Comparison of ENCODE assay signal across 9 mouse cellular contexts in genomic region chr13:40649096-40650035, GRCm38 (mm10).
A peak's percentile ranks its signal among the peaks of the same experiment; 100 is the strongest.
DNase-seq lines count a peak whose midpoint lies in the region; ATAC-seq lines count a peak whose summit lies in the region.
"Had no signal": no experiment of that assay in that cellular context is flagged by ENCODE, and none has a peak within 500 bp of the region (broad histone marks: within the 10 kb centered on the region; RNA-seq: fewer than 3 reads in every experiment).

No protein-coding gene starts in this region.

- WGBS in limb, embryonic 12.5 days = 38% methylated on average over 10 of the region's 10 CpGs

- no peaks in the 10 kb centered on the region for H3K9me3 ChIP-seq in limb, embryonic 12.5 days

- no peak for ATAC-seq in limb, embryonic 12.5 days (ENCODE audit: insufficient number of reproducible peaks, insufficient read depth, low FRiP score, low TSS enrichment, low read depth)
- ATAC-seq in erythroid progenitor cell, adult 5-6 weeks (replicated peaks; ENCODE audit: low FRiP score, poor library complexity, severe bottlenecking) = no peak
- ATAC-seq: Patski had no signal

- H3K27ac ChIP-seq in limb, embryonic 12.5 days = no peak overlapping the region

- H3K27me3 ChIP-seq in limb, embryonic 12.5 days = peaks cover 21% of the 10 kb centered on the region
- H3K27me3 ChIP-seq: Patski had no signal

- no peak overlapping the region for H3K9ac ChIP-seq in limb, embryonic 12.5 days (replicated peaks)

- H3K4me3 ChIP-seq in limb, embryonic 12.5 days (replicated peaks) = no peak overlapping the region

- peak; percentile 65 for DNase-seq in embryo, embryonic 10 days (ENCODE audit: low spot score)
- no peak for DNase-seq in embryo, embryonic 10.5 days (ENCODE audit: low spot score)
- peak; percentile 38 for DNase-seq in retina, embryonic 14.5 days (ENCODE audit: low spot score)
- DNase-seq in retina, postnatal 1 day = no peak
- DNase-seq in lung, postnatal 10 days = no peak
- no peak for DNase-seq in right cerebral cortex, postnatal 14 days

- no peaks in the 10 kb centered on the region for H3K36me3 ChIP-seq in limb, embryonic 12.5 days

- H3K4me1 ChIP-seq in limb, embryonic 12.5 days (replicated peaks) = peaks cover 26% of the 10 kb centered on the region

- H3K4me2 ChIP-seq in limb, embryonic 12.5 days = peak overlapping the region; percentile 13

Comparison
In these comparisons a context has a peak if more than half of its experiments do, and no peak if none do; other contexts are left out.
1. DNase-seq: peak in embryo, embryonic 10 days (single experiment) and retina, embryonic 14.5 days (single experiment); none in embryo, embryonic 10.5 days (single experiment), retina, postnatal 1 day (single experiment), lung, postnatal 10 days (single experiment) and right cerebral cortex, postnatal 14 days (single experiment).